In the genomic region with DNA sequence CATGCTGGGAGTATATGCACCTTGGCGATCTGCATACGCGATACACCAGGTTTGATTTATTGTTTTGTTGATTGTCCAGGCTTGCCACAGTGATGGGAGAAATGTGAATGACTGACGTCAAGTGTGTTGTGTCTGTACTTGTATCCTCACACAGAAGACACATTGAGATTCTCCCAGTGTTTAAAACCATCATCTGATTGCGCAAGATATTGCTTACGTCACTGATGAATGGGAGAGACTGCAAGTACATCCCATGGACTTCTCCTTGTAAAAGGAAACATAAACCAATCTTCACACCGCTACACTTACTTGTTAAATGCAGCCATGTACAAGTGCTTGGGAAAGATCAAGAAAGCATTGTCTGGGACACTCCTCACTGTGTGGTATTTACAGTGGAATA, we compare ENCODE assay signal across 24 mouse cellular contexts.
A peak's percentile ranks its signal among the peaks of the same experiment; 100 is the strongest.
DNase-seq lines count a peak whose midpoint lies in the region; ATAC-seq lines count a peak whose summit lies in the region.
"Had no signal": no experiment of that assay in that cellular context is flagged by ENCODE, and none has a peak within 500 bp of the region (broad histone marks: within the 10 kb centered on the region; RNA-seq: fewer than 3 reads in every experiment).

No protein-coding gene starts in this region.

- no peak overlapping the region for H3K4me2 ChIP-seq in forebrain, embryonic 15.5 days (replicated peaks)
- H3K4me2 ChIP-seq in hindbrain, embryonic 13.5 days: no peak overlapping the region
- no peak overlapping the region for H3K4me2 ChIP-seq in hindbrain, embryonic 12.5 days (replicated peaks)
- no peak overlapping the region for H3K4me2 ChIP-seq in limb, embryonic 13.5 days (replicated peaks)
- H3K4me2 ChIP-seq: embryonic facial prominence, embryonic 12.5 days; embryonic facial prominence, embryonic 15.5 days; heart, embryonic 12.5 days; heart, embryonic 15.5 days; intestine, embryonic 15.5 days had no signal

- H3K27me3 ChIP-seq in forebrain, embryonic 10.5 days (ENCODE audit: poor library complexity, severe bottlenecking): 0 out of 2 replicates have a peak, but pooled peaks cover 3% of the 10 kb centered on the region
- H3K27me3 ChIP-seq in forebrain, embryonic 15.5 days: no peaks in the 10 kb centered on the region
- no peaks in the 10 kb centered on the region for H3K27me3 ChIP-seq in hindbrain, embryonic 13.5 days
- no peaks in the 10 kb centered on the region for H3K27me3 ChIP-seq in hindbrain, embryonic 12.5 days
- no peaks in the 10 kb centered on the region; the same call in 1 of the 2 replicates for H3K27me3 ChIP-seq in limb, embryonic 13.5 days
- no peaks in the 10 kb centered on the region for H3K27me3 ChIP-seq in limb, embryonic 10.5 days (ENCODE audit: low read depth, poor library complexity, severe bottlenecking)
- H3K27me3 ChIP-seq: embryonic facial prominence, embryonic 12.5 days; embryonic facial prominence, embryonic 15.5 days; heart, embryonic 12.5 days; heart, embryonic 15.5 days; intestine, embryonic 15.5 days had no signal

- no peak for DNase-seq in forebrain, embryonic 10.5 days (ENCODE audit: extremely low spot score, low spot score)
- no peak for DNase-seq in limb, embryonic 10.5 days (ENCODE audit: low spot score)
- DNase-seq in gastrocnemius, adult 18-20 months (ENCODE audit: low spot score): no peak
- DNase-seq in spleen, postnatal 4 days (ENCODE audit: low spot score in 2 of 2): no peak
- DNase-seq: adrenal gland, adult 2 months; adrenal gland, postnatal 14 days; cerebellum, adult 11 months; cerebellum, adult 2 months; cerebellum, adult 9-11 months; cerebellum, postnatal 25 days; gastrocnemius, postnatal 25 days; heart, adult 18-20 months; heart, postnatal 10 days; heart, postnatal 36 days; kidney, adult 11 months had no signal

- ATAC-seq in forebrain, embryonic 15.5 days (replicated peaks): no peak
- no peak for ATAC-seq in hindbrain, embryonic 13.5 days (ENCODE audit: low FRiP score)
- ATAC-seq in hindbrain, embryonic 12.5 days (ENCODE audit: low FRiP score): no peak
- ATAC-seq in limb, embryonic 13.5 days (ENCODE audit: low FRiP score, low read depth): 0 out of 2 replicates have a peak, but pooled peaks have one; percentile 5
- ATAC-seq: intestine, embryonic 15.5 days had no signal

- peaks cover 44% of the 10 kb centered on the region for H3K4me1 ChIP-seq in forebrain, embryonic 10.5 days
- H3K4me1 ChIP-seq in forebrain, embryonic 15.5 days: peaks cover 20% of the 10 kb centered on the region
- peaks cover 23% of the 10 kb centered on the region; the same call in 1 of the 2 replicates for H3K4me1 ChIP-seq in hindbrain, embryonic 13.5 days (replicated peaks)
- H3K4me1 ChIP-seq in hindbrain, embryonic 12.5 days: peaks cover 8% of the 10 kb centered on the region
- H3K4me1 ChIP-seq in limb, embryonic 13.5 days: peaks cover 34% of the 10 kb centered on the region
- peaks cover 28% of the 10 kb centered on the region for H3K4me1 ChIP-seq in limb, embryonic 10.5 days
- H3K4me1 ChIP-seq: heart, embryonic 12.5 days; heart, embryonic 15.5 days; intestine, embryonic 15.5 days had no signal

- peak overlapping the region; percentile 2; the same call in 1 of the 2 replicates for H3K27ac ChIP-seq in forebrain, embryonic 10.5 days
- H3K27ac ChIP-seq in forebrain, embryonic 15.5 days (replicated peaks): no peak overlapping the region
- peak overlapping the region; percentile 30; the same call in 1 of the 2 replicates for H3K27ac ChIP-seq in hindbrain, embryonic 13.5 days
- H3K27ac ChIP-seq in hindbrain, embryonic 12.5 days: no peak overlapping the region
- no peak overlapping the region for H3K27ac ChIP-seq in limb, embryonic 13.5 days
- no peak overlapping the region for H3K27ac ChIP-seq in limb, embryonic 10.5 days
- H3K27ac ChIP-seq: embryonic facial prominence, embryonic 12.5 days; heart, embryonic 15.5 days; intestine, embryonic 15.5 days had no signal

- no peaks in the 10 kb centered on the region for H3K36me3 ChIP-seq in forebrain, embryonic 10.5 days (replicated peaks)
- H3K36me3 ChIP-seq in forebrain, embryonic 15.5 days: no peaks in the 10 kb centered on the region
- H3K36me3 ChIP-seq in hindbrain, embryonic 13.5 days: no peaks in the 10 kb centered on the region
- no peaks in the 10 kb centered on the region for H3K36me3 ChIP-seq in hindbrain, embryonic 12.5 days
- H3K36me3 ChIP-seq in limb, embryonic 13.5 days: no peaks in the 10 kb centered on the region
- H3K36me3 ChIP-seq in limb, embryonic 10.5 days: no peaks in the 10 kb centered on the region
- H3K36me3 ChIP-seq: embryonic facial prominence, embryonic 12.5 days; embryonic facial prominence, embryonic 15.5 days; heart, embryonic 12.5 days; heart, embryonic 15.5 days; intestine, embryonic 15.5 days had no signal

- no peak overlapping the region for H3K9ac ChIP-seq in forebrain, embryonic 15.5 days (replicated peaks)
- no peak overlapping the region for H3K9ac ChIP-seq in hindbrain, embryonic 13.5 days
- no peak overlapping the region for H3K9ac ChIP-seq in hindbrain, embryonic 12.5 days
- no peak overlapping the region for H3K9ac ChIP-seq in limb, embryonic 13.5 days
- H3K9ac ChIP-seq: embryonic facial prominence, embryonic 12.5 days; embryonic facial prominence, embryonic 15.5 days; heart, embryonic 12.5 days; heart, embryonic 15.5 days; intestine, embryonic 15.5 days had no signal

- 93% methylated on average over 7 of the region's 7 CpGs for WGBS in forebrain, embryonic 10.5 days
- 93% methylated on average over 7 of the region's 7 CpGs for WGBS in forebrain, embryonic 15.5 days
- 93% methylated on average over 7 of the region's 7 CpGs for WGBS in hindbrain, embryonic 13.5 days
- 95% methylated on average over 7 of the region's 7 CpGs for WGBS in hindbrain, embryonic 12.5 days
- 79% methylated on average over 7 of the region's 7 CpGs for WGBS in limb, embryonic 13.5 days
- 94% methylated on average over 7 of the region's 7 CpGs for WGBS in limb, embryonic 10.5 days

- no peaks in the 10 kb centered on the region for H3K9me3 ChIP-seq in forebrain, embryonic 10.5 days
- H3K9me3 ChIP-seq in forebrain, embryonic 15.5 days: no peaks in the 10 kb centered on the region
- no peaks in the 10 kb centered on the region for H3K9me3 ChIP-seq in hindbrain, embryonic 13.5 days
- H3K9me3 ChIP-seq in hindbrain, embryonic 12.5 days (replicated peaks): no peaks in the 10 kb centered on the region
- no peaks in the 10 kb centered on the region for H3K9me3 ChIP-seq in limb, embryonic 13.5 days
- H3K9me3 ChIP-seq in limb, embryonic 10.5 days (replicated peaks): no peaks in the 10 kb centered on the region
- H3K9me3 ChIP-seq: embryonic facial prominence, embryonic 12.5 days; embryonic facial prominence, embryonic 15.5 days; heart, embryonic 12.5 days; heart, embryonic 15.5 days; intestine, embryonic 15.5 days had no signal

- no peak overlapping the region for H3K4me3 ChIP-seq in forebrain, embryonic 10.5 days
- H3K4me3 ChIP-seq in forebrain, embryonic 15.5 days: no peak overlapping the region
- no peak overlapping the region for H3K4me3 ChIP-seq in hindbrain, embryonic 13.5 days
- H3K4me3 ChIP-seq in hindbrain, embryonic 12.5 days: no peak overlapping the region
- no peak overlapping the region for H3K4me3 ChIP-seq in limb, embryonic 13.5 days
- H3K4me3 ChIP-seq in limb, embryonic 10.5 days: no peak overlapping the region
- H3K4me3 ChIP-seq: embryonic facial prominence, embryonic 12.5 days; embryonic facial prominence, embryonic 15.5 days; heart, embryonic 12.5 days; heart, embryonic 15.5 days; intestine, embryonic 15.5 days had no signal

Comparison
In these comparisons a context has a peak if more than half of its experiments do, and no peak if none do; other contexts are left out.
1. H3K27ac ChIP-seq: peak in forebrain, embryonic 10.5 days (single experiment) and hindbrain, embryonic 13.5 days (single experiment); none in forebrain, embryonic 15.5 days (single experiment), hindbrain, embryonic 12.5 days (single experiment), limb, embryonic 13.5 days (single experiment) and limb, embryonic 10.5 days (single experiment).